Mouse (Mus musculus) 416B (cell line): ENCODE results near the gene Olfr1202.

Experiments used
- DNase-seq: peaks from one replicate; pipeline ENCODE4 v3.0.0; 2011; ENCODE audit warnings: low read depth

The Olfr1202 gene

GRCm38 (mm10) chr2:88814196-88814595 is at the start of gene Olfr1202:
Olfr1202 (plus strand) TSS chr2:88814496.
- no peak for DNase-seq

GRCm38 (mm10) chr2:88770388-88770787 is 43.9 kb upstream of the Olfr1202 start, which contains the start of gene Olfr1200:
Olfr1200 (minus strand) TSS chr2:88770488.
- no peak for DNase-seq

GRCm38 (mm10) chr2:88792736-88793135 is 21.6 kb upstream of the Olfr1202 start, which contains the start of gene Olfr1201:
Olfr1201 (plus strand) TSS chr2:88793036.
- no peak for DNase-seq

- no peak for DNase-seq
These were observed 15.1 kb downstream of the Olfr1202 start, which contains the start of gene Olfr1205 for GRCm38 (mm10) chr2:88829437-88829836. Olfr1205 (plus strand) TSS chr2:88829737.

- no peak for DNase-seq
These were observed 24.2 kb downstream of the Olfr1202 start for GRCm38 (mm10) chr2:88838477-88838876.

GRCm38 (mm10) chr2:88848992-88849391 is 34.7 kb downstream of the Olfr1202 start, which contains the start of gene Olfr1204:
Olfr1204 (plus strand) TSS chr2:88849292.
- no peak for DNase-seq

- DNase-seq: no peak
These were observed 48.6 kb downstream of the Olfr1202 start, which contains the start of gene Olfr1206 for GRCm38 (mm10) chr2:88862931-88863330. Olfr1206 (plus strand) TSS chr2:88863231.
